Mouse (Mus musculus) kidney, adult 2 months (tissue): Measurements from ENCODE around the gene Whrn.

Experiments used
- CTCF ChIP-seq: fragments of 200-500 bp; conservative IDR thresholded peaks from 2 replicates; pipeline ENCODE4 v1.5.1; 2011; ENCODE audit warnings: low read depth, mild to moderate bottlenecking, control low read depth, low read length, moderate library complexity, mixed read lengths; ENCODE audit not compliant: insufficient read depth, insufficient read length
- POLR2A ChIP-seq: fragments of 200-500 bp; IDR thresholded peaks from one replicate; pipeline ENCODE4 v1.6.1; 2011; ENCODE audit warnings: low read depth, low read length, control low read depth

- no peak for TF ChIP-seq POLR2A
- TF ChIP-seq CTCF: no peak
Measured at GRCm38 (mm10) chr4:63512921-63513320, 17.1 kb upstream of the Whrn start.
